Mouse (Mus musculus) gastrocnemius, postnatal 4 days (tissue): ENCODE results near the gene Gm44511. TPM values are rescaled to one million over a fixed set of nuclear protein-coding genes. Genes with fewer than 3 reads are reported as not detected.

Experiments used
- DNase-seq, 2 experiments: peaks; one replicate each; pipeline ENCODE4 v3.0.0; 2021 to 2022; ENCODE audit warnings: low spot score in 2 of 2, mixed read lengths in 2 of 2
- long read RNA-seq, 2 experiments: library from polyadenylated mRNA; stranded (forward); transcript quantifications; one replicate each; pipeline ENCODE4 v2.0.0; 2021
- total RNA-seq, 2 experiments: library from RNA; stranded (reverse); gene quantifications; 2 replicates each; pipeline ENCODE4 v1.2.3; 2021

Gm44511 gene
- not detected for total RNA-seq
- long read RNA-seq, experiment 1, partial matches to known transcripts: 0 of 6 reads
- long read RNA-seq, experiment 1, other reads (novel, unspliced or antisense): 6 of 6 reads
- long read RNA-seq, experiment 2, partial matches to known transcripts: 0 of 1 reads
- long read RNA-seq, experiment 2, other reads (novel, unspliced or antisense): 1 of 1 reads

- no peak for DNase-seq
These were observed at the start of gene Gm44511, which contains the start of gene Klrb1b for GRCm38 (mm10) chr6:128826132-128826531. Gene Gm44511 (minus strand): TSS chr6:128826315. Gene Klrb1b (minus strand): TSS chr6:128826331.

- no peak for DNase-seq
These were observed 45.9 kb upstream of the Gm44511 start for GRCm38 (mm10) chr6:128871910-128872610.

- no peak for DNase-seq
These were observed 42.7 kb upstream of the Gm44511 start for GRCm38 (mm10) chr6:128868861-128869260.

- DNase-seq: no peak
These were observed 31.9 kb upstream of the Gm44511 start for GRCm38 (mm10) chr6:128857976-128858375.

GRCm38 (mm10) chr6:128856250-128856649, 30.1 kb upstream of the Gm44511 start:
- peak in 1 of 2 experiments; percentile 61 for DNase-seq

GRCm38 (mm10) chr6:128855477-128855876, 29.4 kb upstream of the Gm44511 start:
- DNase-seq: no peak

- DNase-seq: no peak
These were observed 28.8 kb upstream of the Gm44511 start for GRCm38 (mm10) chr6:128854895-128855294.

GRCm38 (mm10) chr6:128854024-128854820, 28.1 kb upstream of the Gm44511 start:
- peak; percentile 32 to 58 for DNase-seq

- no peak for DNase-seq
These were observed 26.7 kb upstream of the Gm44511 start for GRCm38 (mm10) chr6:128852766-128853165.

- no peak for DNase-seq
These were observed 25.0 kb upstream of the Gm44511 start for GRCm38 (mm10) chr6:128851151-128851550.

GRCm38 (mm10) chr6:128850671-128851070, 24.6 kb upstream of the Gm44511 start:
- DNase-seq: no peak

GRCm38 (mm10) chr6:128849902-128850301, 23.8 kb upstream of the Gm44511 start:
- DNase-seq: peak in 1 of 2 experiments; percentile 51

- DNase-seq: no peak
These were observed 21.3 kb upstream of the Gm44511 start for GRCm38 (mm10) chr6:128847401-128847800.

- no peak for DNase-seq
These were observed 20.0 kb upstream of the Gm44511 start for GRCm38 (mm10) chr6:128845998-128846542.

- DNase-seq: peak; percentile 84 to 88
These were observed 19.3 kb upstream of the Gm44511 start for GRCm38 (mm10) chr6:128845319-128845979.

GRCm38 (mm10) chr6:128844586-128845080, 18.5 kb upstream of the Gm44511 start:
- no peak for DNase-seq

- no peak for DNase-seq
These were observed 18.0 kb upstream of the Gm44511 start for GRCm38 (mm10) chr6:128844131-128844530.

GRCm38 (mm10) chr6:128843479-128843992, 17.4 kb upstream of the Gm44511 start:
- DNase-seq: peak in 1 of 2 experiments; percentile 65

GRCm38 (mm10) chr6:128842945-128843478, 16.9 kb upstream of the Gm44511 start:
- DNase-seq: peak; percentile 75 to 86

- DNase-seq: no peak
These were observed 16.3 kb upstream of the Gm44511 start for GRCm38 (mm10) chr6:128842356-128842944.
